Mouse (Mus musculus) embryonic facial prominence, embryonic 14.5 days (tissue): ENCODE results near the gene Lrp1. TPM values are rescaled to one million over a fixed set of nuclear protein-coding genes. Genes with fewer than 3 reads are reported as not detected.
A peak's percentile ranks its signal among the peaks of the same experiment; 100 is the strongest.

Experiments used
- ATAC-seq: fragments of 200-750 bp; cut with Nextera tagmentation; 2 replicates; pipeline ENCODE4 v1.8.0; 2017; ENCODE audit warnings: low read depth, moderate number of reproducible peaks, moderate TSS enrichment
- DNase-seq: peaks from one replicate; pipeline ENCODE4 v3.0.0-alpha.2; 2015; ENCODE audit warnings: low spot score
- H3K27ac ChIP-seq: fragments of 300-500 bp; sonication (generic); replicated peaks from 2 replicates; pipeline ENCODE4 v1.5.1; 2014; ENCODE audit warnings: low read depth, mild to moderate bottlenecking, low read length, moderate library complexity
- H3K27me3 ChIP-seq: fragments of 300-500 bp; sonication (generic); replicated peaks from 2 replicates; pipeline ENCODE4 v1.6.1; 2014; ENCODE audit warnings: low read length; ENCODE audit not compliant: control insufficient read depth, insufficient read depth
- H3K36me3 ChIP-seq: fragments of 300-500 bp; sonication (generic); 2 replicates; pipeline ENCODE4 v1.6.1; 2014; ENCODE audit warnings: low read length, mixed read lengths; ENCODE audit not compliant: control insufficient read depth, insufficient read depth
- H3K4me1 ChIP-seq: fragments of 300-500 bp; sonication (generic); 2 replicates; pipeline ENCODE4 v1.6.1; 2014; ENCODE audit warnings: antibody characterized with exemption, low read length; ENCODE audit not compliant: control insufficient read depth, insufficient read depth
- H3K4me2 ChIP-seq: fragments of 300-500 bp; sonication (generic); 2 replicates; pipeline ENCODE4 v1.6.1; 2014; ENCODE audit warnings: low read depth, mild to moderate bottlenecking, low read length, moderate library complexity, mixed read lengths
- H3K4me3 ChIP-seq: fragments of 300-500 bp; sonication (generic); 2 replicates; pipeline ENCODE4 v1.5.1; 2014; ENCODE audit warnings: low read depth, mild to moderate bottlenecking, low read length
- H3K9ac ChIP-seq: fragments of 300-500 bp; sonication (generic); 2 replicates; pipeline ENCODE4 v1.6.1; 2014; ENCODE audit warnings: low read depth, mild to moderate bottlenecking, low read length, moderate library complexity, mixed read lengths
- H3K9me3 ChIP-seq: fragments of 300-500 bp; sonication (generic); 2 replicates; pipeline ENCODE4 v1.6.1; 2016; ENCODE audit warnings: low read length; ENCODE audit not compliant: control insufficient read depth
- WGBS: fragments of 180-500 bp; shearing (Covaris S2); extraction: QIAGEN DNeasy Blood & Tissue Kit; methylation state at CpG from one replicate; pipeline ENCODE4 v1.1.7; 2014; 5-methylcytosine and 5-hydroxymethylcytosine counted together
- polyA plus RNA-seq: library from polyadenylated mRNA; unstranded; fragments of >200 nt; fragmentation: Nextera tagmentation; extraction: Ambion mirVana; gene quantifications from 2 replicates; pipeline ENCODE4 v1.2.1, GENCODE M21; 2014

The Lrp1 gene
- polyA plus RNA-seq, 1 experiment from 2014 or later: 137 TPM

DNA sequence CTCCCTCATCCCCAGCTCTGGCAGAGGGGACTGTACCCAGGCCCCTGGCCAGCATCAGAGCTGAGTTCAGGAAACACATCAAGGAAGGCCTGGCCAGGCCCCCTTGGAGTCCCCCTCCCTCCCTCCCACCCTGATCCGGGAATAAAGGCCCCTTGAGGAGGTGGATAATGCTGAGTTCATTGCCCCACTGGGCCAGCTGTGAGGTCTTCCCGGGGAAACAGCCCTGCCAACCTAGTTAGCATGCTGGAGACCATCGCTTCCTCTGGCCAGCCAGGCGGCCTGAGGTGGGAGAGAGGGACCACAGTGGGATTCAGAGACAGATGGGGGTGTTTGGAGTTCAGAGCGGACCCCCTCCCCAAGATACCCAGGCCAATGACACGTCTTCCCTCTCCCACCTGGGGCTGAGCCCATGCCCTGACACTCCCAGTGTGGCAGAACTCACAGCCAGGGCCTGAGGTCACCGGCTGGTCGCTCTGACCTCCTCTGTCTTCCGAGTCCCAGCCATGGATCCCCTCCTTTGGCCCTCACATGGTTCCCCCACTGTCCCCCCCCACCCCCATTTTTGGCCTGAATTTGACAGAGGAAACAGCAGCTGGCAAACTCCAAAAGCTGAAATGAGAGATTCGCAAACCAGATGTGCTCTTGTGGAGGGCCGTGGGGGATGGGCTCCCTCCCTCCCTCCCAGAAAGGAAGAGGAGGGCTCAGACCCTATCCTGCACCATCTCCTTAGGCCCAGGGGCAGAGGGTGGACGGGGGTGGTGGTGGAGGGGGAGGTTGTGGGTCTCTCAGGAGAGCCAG is 6.5 kb downstream of the Lrp1 start:
- Histone ChIP-seq H3K9ac (peak overlapping the region; percentile 39), H3K4me2 (peak overlapping the region; percentile 49), H3K27me3 (no peaks in the 10 kb centered on the region), H3K27ac (peak overlapping the region; percentile 91), H3K4me3 (peak overlapping the region; percentile 24), H3K36me3 (peaks cover 43% of the 10 kb centered on the region), H3K4me1 (peaks cover 67% of the 10 kb centered on the region), H3K9me3 (no peaks in the 10 kb centered on the region)
- DNase-seq (peak; percentile 89), ATAC-seq (peak; percentile 56)
- WGBS: 19% methylated on average over 9 of the region's 12 CpGs

DNA sequence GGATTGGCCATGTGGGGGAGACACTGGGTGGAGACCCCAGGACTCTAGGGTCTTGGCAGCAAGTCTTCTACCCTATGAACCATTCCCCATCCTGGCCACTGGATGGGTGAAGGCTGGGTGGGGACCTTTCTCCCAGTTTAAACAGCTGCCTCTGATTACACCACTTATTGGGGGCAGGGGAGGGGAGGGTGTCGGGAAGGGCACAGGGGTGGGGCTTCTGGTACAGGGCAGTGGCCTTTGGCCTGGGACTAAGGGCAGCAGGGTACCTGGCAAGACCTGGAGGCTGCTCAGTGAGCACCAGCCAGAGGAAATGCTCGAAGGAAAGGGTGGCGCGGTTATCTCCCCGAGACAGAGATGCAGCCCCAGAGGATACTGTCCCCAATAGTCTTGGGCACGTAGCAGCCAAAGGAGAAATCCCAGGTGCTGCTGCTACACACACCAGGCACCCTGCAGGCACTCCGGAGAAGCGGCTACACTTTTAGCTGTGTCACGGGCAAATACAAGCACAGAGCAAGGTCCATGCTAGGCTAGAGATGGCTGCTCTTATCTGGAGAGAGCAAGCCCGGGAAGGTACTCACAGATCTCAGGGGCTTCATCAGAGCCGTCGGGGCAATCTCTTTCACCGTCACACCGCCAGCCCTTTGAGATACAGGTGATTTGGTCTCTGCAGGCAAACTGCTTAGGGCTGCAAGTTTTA is 8.7 kb downstream of the Lrp1 start:
- 79% methylated on average over 14 of the region's 14 CpGs for WGBS
- H3K36me3 ChIP-seq: peaks cover 64% of the 10 kb centered on the region
- H3K4me2 ChIP-seq: no peak overlapping the region
- ATAC-seq (no peak), DNase-seq (no peak)
- H3K9ac ChIP-seq: no peak overlapping the region
- no peaks in the 10 kb centered on the region for H3K9me3 ChIP-seq
- no peak overlapping the region for H3K4me3 ChIP-seq
- no peaks in the 10 kb centered on the region for H3K27me3 ChIP-seq
- peaks cover 54% of the 10 kb centered on the region for H3K4me1 ChIP-seq
- H3K27ac ChIP-seq: no peak overlapping the region

DNA sequence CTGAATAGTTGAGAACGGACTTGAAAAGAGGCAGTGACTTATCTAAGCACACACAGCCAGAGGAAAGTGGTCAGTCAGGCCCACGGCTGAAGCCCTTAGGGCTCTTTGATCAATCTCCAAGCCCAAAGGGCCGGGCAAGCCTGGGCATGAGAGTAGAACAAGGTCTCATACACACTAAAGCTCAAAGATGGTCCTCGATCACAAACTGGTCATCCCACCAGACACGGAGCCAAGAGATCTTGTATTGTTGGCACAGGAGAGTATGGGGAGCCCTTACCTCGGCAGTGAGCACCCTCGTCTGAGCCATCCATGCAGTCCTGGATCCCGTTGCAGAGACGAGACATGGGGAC is 10.9 kb downstream of the Lrp1 start:
- no peak for DNase-seq
- 83% methylated on average over 9 of the region's 9 CpGs for WGBS
- ATAC-seq: no peak
- H3K4me1 ChIP-seq: peaks cover 33% of the 10 kb centered on the region
- H3K27me3 ChIP-seq: no peaks in the 10 kb centered on the region
- H3K4me3 ChIP-seq: no peak overlapping the region
- no peak overlapping the region for H3K4me2 ChIP-seq
- peak overlapping the region; percentile 75 for H3K27ac ChIP-seq
- no peak overlapping the region for H3K9ac ChIP-seq
- H3K9me3 ChIP-seq: no peaks in the 10 kb centered on the region
- H3K36me3 ChIP-seq: peaks cover 86% of the 10 kb centered on the region

DNA sequence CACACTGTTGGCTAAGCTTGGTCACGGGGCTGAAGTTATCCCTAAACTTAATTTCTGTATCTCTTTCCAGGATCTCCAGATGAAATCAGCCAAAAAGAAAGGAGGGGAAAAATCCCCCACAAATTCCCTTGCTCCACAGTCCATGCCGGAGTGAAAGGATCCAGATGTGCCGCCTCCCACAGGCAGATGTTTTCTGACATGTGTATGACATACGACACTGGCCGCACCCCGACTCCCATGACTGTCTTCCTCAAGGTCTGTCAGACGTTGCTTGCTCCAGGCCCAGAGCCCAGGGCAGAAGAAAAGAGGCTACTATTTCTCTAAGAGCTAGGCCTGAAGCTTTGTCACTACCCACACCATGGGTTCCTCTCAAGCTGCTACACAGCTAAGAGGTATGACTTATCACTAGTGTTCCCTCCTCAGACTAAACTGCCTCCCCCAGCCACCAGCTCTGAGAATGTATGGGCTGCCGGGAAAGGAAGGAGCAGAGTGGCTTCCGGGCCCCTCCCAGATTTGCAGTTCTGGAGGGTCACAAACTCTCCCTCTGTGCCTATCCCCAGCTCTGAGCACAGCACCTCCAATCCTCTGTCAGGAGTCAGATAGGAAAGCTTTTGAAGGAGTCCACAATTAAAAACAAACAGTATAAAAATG is 11.4 kb downstream of the Lrp1 start:
- Histone ChIP-seq H3K4me3 (no peak overlapping the region), H3K4me1 (peaks cover 31% of the 10 kb centered on the region), H3K9me3 (no peaks in the 10 kb centered on the region), H3K27ac (peak overlapping the region; percentile 75), H3K4me2 (0 out of 2 replicates have a peak overlapping the region, but pooled peaks have one; percentile 11), H3K9ac (no peak overlapping the region), H3K27me3 (no peaks in the 10 kb centered on the region), H3K36me3 (peaks cover 91% of the 10 kb centered on the region)
- DNase-seq (peak; percentile 88), ATAC-seq (peak; percentile 76)
- WGBS: 18% methylated on average over 9 of the region's 9 CpGs

DNA sequence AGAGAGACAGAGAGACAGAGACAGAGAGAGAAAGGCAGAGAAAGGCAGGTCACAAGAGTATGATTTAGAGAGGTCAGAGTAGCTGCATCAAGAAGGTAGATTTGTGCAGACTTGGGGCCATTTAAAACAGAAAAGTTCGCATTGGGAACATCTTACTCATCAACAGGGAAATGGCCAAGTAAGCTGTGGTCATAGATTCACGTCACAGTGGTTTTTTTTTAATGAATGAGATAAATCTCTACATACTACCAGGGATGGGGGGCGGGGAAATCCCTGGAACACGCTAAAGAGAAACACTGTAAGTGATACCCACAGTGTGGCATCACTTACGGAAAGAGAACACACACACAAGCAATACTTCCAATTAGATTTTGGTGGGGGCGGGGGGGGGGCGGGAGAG is 13.9 kb downstream of the Lrp1 start:
- Histone ChIP-seq H3K4me3 (no peak overlapping the region), H3K27ac (no peak overlapping the region), H3K36me3 (peaks cover 99% of the 10 kb centered on the region), H3K27me3 (no peaks in the 10 kb centered on the region), H3K4me2 (no peak overlapping the region), H3K9ac (no peak overlapping the region), H3K4me1 (peaks cover 17% of the 10 kb centered on the region), H3K9me3 (no peaks in the 10 kb centered on the region)
- no peak for DNase-seq
- WGBS: 89% methylated on average over 7 of the region's 7 CpGs
- no peak for ATAC-seq

DNA sequence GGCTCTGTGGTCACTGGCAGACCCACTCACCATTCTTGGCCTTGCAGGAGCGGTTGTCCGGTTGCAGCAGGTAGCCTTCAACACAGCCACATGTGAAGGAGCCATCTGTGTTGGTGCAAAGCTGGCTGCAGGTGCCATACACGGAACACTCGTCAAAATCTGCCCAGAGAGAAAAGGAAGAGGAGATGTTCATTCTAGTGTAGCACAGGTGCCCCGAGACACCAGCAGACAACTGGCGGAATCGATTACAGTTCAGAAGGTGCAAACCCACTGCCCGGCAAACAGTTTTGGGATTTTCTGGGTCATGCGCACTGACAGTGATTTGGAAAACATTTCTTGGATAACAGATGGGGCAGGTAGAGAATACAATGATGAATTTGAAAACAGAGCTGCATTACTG is 15.2 kb downstream of the Lrp1 start:
- no peak for ATAC-seq

DNA sequence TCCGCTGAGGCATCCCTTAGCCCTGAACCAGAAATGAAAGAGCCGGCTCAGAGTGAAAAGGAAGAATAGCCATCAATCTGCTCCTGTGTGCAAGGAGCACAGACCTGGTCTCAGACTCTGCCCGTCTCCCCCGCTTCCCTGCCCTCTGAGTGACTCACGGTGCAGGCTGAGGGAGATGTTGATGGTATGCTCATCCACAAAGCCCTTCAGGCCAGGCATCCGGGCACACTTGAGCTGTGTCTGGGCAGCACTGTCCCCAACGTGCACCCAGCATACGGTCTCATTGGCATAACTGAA is 15.7 kb downstream of the Lrp1 start:
- peaks cover 98% of the 10 kb centered on the region for H3K36me3 ChIP-seq
- no peak overlapping the region for H3K27ac ChIP-seq
- peaks cover 29% of the 10 kb centered on the region for H3K4me1 ChIP-seq
- no peak overlapping the region for H3K4me3 ChIP-seq
- no peak overlapping the region for H3K9ac ChIP-seq
- WGBS: 86% methylated on average over 8 of the region's 8 CpGs
- H3K9me3 ChIP-seq: no peaks in the 10 kb centered on the region
- ATAC-seq: no peak
- no peak overlapping the region for H3K4me2 ChIP-seq
- no peaks in the 10 kb centered on the region for H3K27me3 ChIP-seq
- DNase-seq: no peak

More for the DNA sequence above, 15.2 kb downstream of the Lrp1 start:
- Histone ChIP-seq H3K9me3 (no peaks in the 10 kb centered on the region), H3K4me1 (peaks cover 25% of the 10 kb centered on the region), H3K27me3 (no peaks in the 10 kb centered on the region), H3K4me2 (no peak overlapping the region), H3K9ac (no peak overlapping the region), H3K27ac (no peak overlapping the region), H3K4me3 (no peak overlapping the region), H3K36me3 (peaks cover 99% of the 10 kb centered on the region)
- no peak for DNase-seq
- 93% methylated on average over 9 of the region's 9 CpGs for WGBS

DNA sequence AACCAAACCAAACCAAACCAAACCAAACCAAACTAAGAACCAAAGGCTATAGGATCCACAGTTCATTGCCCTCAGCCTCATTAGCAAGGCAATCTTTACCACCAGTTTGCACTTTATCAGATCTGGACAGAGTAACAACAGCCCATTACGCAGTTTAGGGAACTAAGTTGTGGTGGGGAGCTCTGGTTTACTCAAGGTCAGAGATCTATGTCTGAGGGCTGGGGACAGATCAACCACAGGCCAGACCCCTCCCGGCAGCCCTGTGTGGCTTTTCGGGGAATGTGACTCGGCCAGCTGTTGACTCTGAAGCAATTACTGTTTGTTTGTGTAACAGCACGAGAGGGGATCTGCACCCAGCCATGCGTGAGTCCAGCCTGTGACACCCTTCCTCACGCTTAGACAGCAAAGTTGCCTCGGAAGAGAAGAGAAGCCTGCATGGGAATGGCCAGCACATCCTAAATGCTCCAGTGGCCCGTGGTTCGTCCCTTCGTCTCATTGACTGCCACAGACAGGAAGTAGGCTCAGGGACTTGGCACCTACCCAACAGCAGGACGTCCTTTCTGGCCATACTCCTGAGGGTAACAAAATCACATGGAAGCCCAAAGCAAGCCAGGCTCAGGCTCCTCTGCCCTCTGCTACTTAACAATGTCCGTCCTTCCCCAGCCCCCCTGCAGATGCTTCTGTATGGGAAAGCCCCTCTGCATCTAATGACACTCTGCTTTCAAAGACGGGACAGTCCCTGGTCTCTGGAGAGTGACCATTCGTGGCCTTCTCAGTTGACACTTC is 16.3 kb downstream of the Lrp1 start:
- no peak for ATAC-seq
- Histone ChIP-seq H3K27ac (no peak overlapping the region; the same call in 1 of the 2 replicates), H3K9ac (no peak overlapping the region), H3K27me3 (no peaks in the 10 kb centered on the region), H3K4me3 (no peak overlapping the region), H3K4me1 (peaks cover 29% of the 10 kb centered on the region), H3K4me2 (no peak overlapping the region), H3K36me3 (peaks cover 92% of the 10 kb centered on the region), H3K9me3 (no peaks in the 10 kb centered on the region)
- WGBS: 51% methylated on average over 15 of the region's 15 CpGs
- DNase-seq: no peak
